Mouse (Mus musculus) E14TG2a.4 (cell line): ENCODE data around the gene Pdzrn4.

Source experiments
- CTCF ChIP-seq: conservative IDR thresholded peaks from 2 replicates; pipeline ENCODE4 v1.5.1; 2014; ENCODE audit warnings: low read length
- NANOG ChIP-seq: IDR thresholded peaks from 2 replicates; pipeline ENCODE4 v1.6.1; 2014; ENCODE audit warnings: borderline replicate concordance, low read length, mixed read lengths
- POU5F1 ChIP-seq: IDR thresholded peaks from 2 replicates; pipeline ENCODE4 v1.6.1; 2014; ENCODE audit warnings: low read length, borderline replicate concordance

DNA sequence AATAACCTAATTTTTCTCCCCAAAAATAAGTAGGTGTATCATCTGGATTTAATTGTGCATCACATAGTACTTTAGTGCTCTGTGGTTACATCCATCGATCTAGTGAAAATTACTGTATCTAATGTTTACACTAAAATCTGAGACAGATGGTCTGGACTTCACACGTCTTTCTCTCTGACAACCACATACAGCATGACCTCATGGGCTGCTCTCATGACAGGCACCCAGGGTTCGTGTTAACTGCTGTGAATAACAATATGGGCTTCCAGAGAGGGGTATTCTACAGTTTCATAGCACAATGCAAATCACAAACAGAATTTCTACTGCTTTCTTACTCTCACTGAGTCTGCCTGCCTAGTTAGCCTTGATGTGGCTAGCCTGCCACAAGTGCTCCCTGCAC, 20.4 kb downstream of the Pdzrn4 start:
- TF ChIP-seq CTCF (no peak), NANOG (no peak), POU5F1 (no peak)
